Mouse (Mus musculus) neural tube, embryonic 14.5 days (tissue): ENCODE measurements around the gene Ugt1a9. TPM values are rescaled to one million over a fixed set of nuclear protein-coding genes. Genes with fewer than 3 reads are reported as not detected.

Experiments used
- ATAC-seq: fragments of 200-750 bp; cut with Nextera tagmentation; 2 replicates; pipeline ENCODE4 v1.8.0; 2017; ENCODE audit warnings: low read depth, mild to moderate bottlenecking, moderate TSS enrichment, moderate library complexity
- H3K27ac ChIP-seq: fragments of 300-500 bp; sonication (generic); 2 replicates; pipeline ENCODE4 v1.5.1; 2014; ENCODE audit warnings: low read depth, mild to moderate bottlenecking, control low read depth, low read length, moderate library complexity, mixed read lengths
- H3K27me3 ChIP-seq: fragments of 300-500 bp; sonication (generic); 2 replicates; pipeline ENCODE4 v1.6.1; 2014; ENCODE audit warnings: low read length; ENCODE audit not compliant: control insufficient read depth, insufficient read depth
- H3K36me3 ChIP-seq: fragments of 300-500 bp; sonication (generic); 2 replicates; pipeline ENCODE4 v1.6.1; 2014; ENCODE audit warnings: low read length, mixed read lengths; ENCODE audit not compliant: control insufficient read depth, insufficient read depth
- H3K4me1 ChIP-seq: fragments of 300-500 bp; sonication (generic); 2 replicates; pipeline ENCODE4 v1.6.1; 2014; ENCODE audit warnings: low read length; ENCODE audit not compliant: control insufficient read depth, insufficient read depth
- H3K4me2 ChIP-seq: fragments of 300-500 bp; sonication (generic); 2 replicates; pipeline ENCODE4 v1.6.1; 2014; ENCODE audit warnings: mild to moderate bottlenecking, low read depth, low read length, control low read depth
- H3K4me3 ChIP-seq: fragments of 300-500 bp; sonication (generic); 2 replicates; pipeline ENCODE4 v1.5.1; 2014; ENCODE audit warnings: low read depth, low read length, control low read depth, mixed read lengths
- H3K9ac ChIP-seq: fragments of 300-500 bp; sonication (generic); replicated peaks from 2 replicates; pipeline ENCODE4 v1.6.1; 2014; ENCODE audit warnings: low read depth, mild to moderate bottlenecking, control low read depth, low read length, mixed read lengths
- H3K9me3 ChIP-seq: fragments of 300-500 bp; sonication (generic); 2 replicates; pipeline ENCODE4 v1.6.1; 2016; ENCODE audit warnings: low read length; ENCODE audit not compliant: control insufficient read depth
- WGBS: fragments of 180-500 bp; shearing (Covaris S2); extraction: QIAGEN DNeasy Blood & Tissue Kit; methylation state at CpG from one replicate; pipeline ENCODE4 v1.1.7; 2014; 5-methylcytosine and 5-hydroxymethylcytosine counted together
- polyA plus RNA-seq: library from polyadenylated mRNA; unstranded; fragments of >200 nt; fragmentation: Nextera tagmentation; extraction: Ambion mirVana; gene quantifications from 2 replicates; pipeline ENCODE4 v1.2.1, GENCODE M21; 2014

Ugt1a9 gene
- polyA plus RNA-seq, 1 experiment from 2014 or later: not detected

- H3K27me3 ChIP-seq: no peaks in the 10 kb centered on the region
- whole genome bisulfite sequencing: 85% methylated on average over 1 of the region's 1 CpGs
- no peaks in the 10 kb centered on the region for H3K4me1 ChIP-seq
- H3K9ac ChIP-seq: no peak overlapping the region
- H3K36me3 ChIP-seq: no peaks in the 10 kb centered on the region
- no peak overlapping the region for H3K27ac ChIP-seq
- H3K9me3 ChIP-seq: peaks cover 61% of the 10 kb centered on the region
- H3K4me3 ChIP-seq: no peak overlapping the region
- ATAC-seq: no peak
- H3K4me2 ChIP-seq: no peak overlapping the region
Measured at GRCm38 (mm10) chr1:88213061-88213460, 142.5 kb downstream of the Ugt1a9 start.

GRCm38 (mm10) chr1:88213766-88214461 lies 143.3 kb downstream of the Ugt1a9 start:
- no peaks in the 10 kb centered on the region for H3K36me3 ChIP-seq
- H3K9me3 ChIP-seq: peaks cover 61% of the 10 kb centered on the region
- no peaks in the 10 kb centered on the region for H3K4me1 ChIP-seq
- H3K27me3 ChIP-seq: no peaks in the 10 kb centered on the region
- H3K4me2 ChIP-seq: no peak overlapping the region
- 84% methylated on average over 2 of the region's 2 CpGs for WGBS
- ATAC-seq: no peak
- no peak overlapping the region for H3K9ac ChIP-seq
- no peak overlapping the region for H3K4me3 ChIP-seq
- H3K27ac ChIP-seq: no peak overlapping the region

DNA sequence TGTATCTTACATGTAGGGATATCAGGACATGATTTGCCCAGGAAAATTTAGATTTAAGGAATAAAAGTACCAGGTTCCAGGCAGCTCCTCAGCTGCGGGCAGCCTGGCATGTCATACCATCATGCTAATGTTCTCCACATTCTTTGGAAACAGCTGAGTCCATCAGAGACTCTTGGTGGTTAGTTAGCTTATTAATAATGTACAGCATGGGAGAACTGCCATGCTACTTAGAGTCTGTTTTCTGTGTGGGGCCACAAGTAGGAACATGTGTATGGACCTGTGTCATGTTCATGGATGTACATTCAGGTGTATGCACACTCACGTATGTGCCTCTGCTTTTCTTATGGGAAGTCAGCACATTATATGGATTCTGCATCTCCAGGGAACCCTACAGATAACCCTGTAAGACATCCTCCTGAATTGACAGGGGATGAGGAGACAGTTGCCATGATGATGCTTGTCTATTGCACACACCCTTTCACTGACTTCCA lies 143.9 kb downstream of the Ugt1a9 start:
- Histone ChIP-seq H3K4me2 (no peak overlapping the region), H3K36me3 (no peaks in the 10 kb centered on the region), H3K4me3 (no peak overlapping the region), H3K9ac (no peak overlapping the region), H3K27ac (no peak overlapping the region), H3K27me3 (no peaks in the 10 kb centered on the region), H3K9me3 (peaks cover 61% of the 10 kb centered on the region), H3K4me1 (no peaks in the 10 kb centered on the region)
- WGBS: 78% methylated on average over 2 of the region's 2 CpGs
- ATAC-seq: no peak

GRCm38 (mm10) chr1:88215466-88216380 lies 145.1 kb downstream of the Ugt1a9 start:
- Histone ChIP-seq H3K4me1 (no peaks in the 10 kb centered on the region), H3K27ac (no peak overlapping the region), H3K27me3 (no peaks in the 10 kb centered on the region), H3K9me3 (peaks cover 61% of the 10 kb centered on the region), H3K4me2 (no peak overlapping the region), H3K4me3 (no peak overlapping the region), H3K36me3 (no peaks in the 10 kb centered on the region), H3K9ac (no peak overlapping the region)
- 72% methylated on average over 10 of the region's 10 CpGs for WGBS
- ATAC-seq: no peak

- 62% methylated on average over 2 of the region's 2 CpGs for WGBS
- H3K9ac ChIP-seq: no peak overlapping the region
- no peaks in the 10 kb centered on the region for H3K27me3 ChIP-seq
- H3K9me3 ChIP-seq: peaks cover 57% of the 10 kb centered on the region
- H3K4me1 ChIP-seq: no peaks in the 10 kb centered on the region
- no peak overlapping the region for H3K27ac ChIP-seq
- H3K4me3 ChIP-seq: no peak overlapping the region
- H3K4me2 ChIP-seq: no peak overlapping the region
- ATAC-seq: no peak
- H3K36me3 ChIP-seq: no peaks in the 10 kb centered on the region
Measured at GRCm38 (mm10) chr1:88216551-88216950, 146.0 kb downstream of the Ugt1a9 start.

GRCm38 (mm10) chr1:88217144-88217543 lies 146.5 kb downstream of the Ugt1a9 start:
- no peaks in the 10 kb centered on the region for H3K36me3 ChIP-seq
- no peak overlapping the region for H3K27ac ChIP-seq
- no peaks in the 10 kb centered on the region for H3K27me3 ChIP-seq
- no peak overlapping the region for H3K4me2 ChIP-seq
- WGBS: 68% methylated on average over 2 of the region's 2 CpGs
- H3K9me3 ChIP-seq: peaks cover 54% of the 10 kb centered on the region
- no peak for ATAC-seq
- H3K4me3 ChIP-seq: no peak overlapping the region
- no peaks in the 10 kb centered on the region for H3K4me1 ChIP-seq
- H3K9ac ChIP-seq: no peak overlapping the region

DNA sequence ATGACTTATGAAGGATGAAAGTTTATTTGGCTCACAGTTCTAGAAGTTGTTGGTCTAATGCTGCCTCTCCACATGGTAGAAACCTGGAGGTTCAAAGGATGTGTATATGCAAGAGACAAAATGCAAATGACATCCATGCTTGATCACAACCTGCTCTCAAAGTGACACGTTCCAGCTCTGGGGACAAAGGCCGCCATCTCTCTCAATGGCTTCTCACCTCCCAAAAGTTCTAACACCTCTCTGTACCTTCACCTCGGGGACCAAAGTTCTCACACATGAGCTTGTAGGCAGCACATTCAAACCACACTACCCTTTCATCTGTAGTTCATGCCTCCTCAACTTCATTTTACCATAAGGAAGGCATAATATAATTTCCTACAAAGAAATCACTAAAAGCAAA lies 147.0 kb downstream of the Ugt1a9 start:
- 45% methylated on average over 3 of the region's 3 CpGs for WGBS
- Histone ChIP-seq H3K36me3 (no peaks in the 10 kb centered on the region), H3K9ac (no peak overlapping the region), H3K9me3 (peaks cover 52% of the 10 kb centered on the region), H3K4me1 (no peaks in the 10 kb centered on the region), H3K27ac (no peak overlapping the region), H3K4me3 (no peak overlapping the region), H3K4me2 (no peak overlapping the region), H3K27me3 (no peaks in the 10 kb centered on the region)
- ATAC-seq: no peak

GRCm38 (mm10) chr1:88218051-88218450 lies 147.5 kb downstream of the Ugt1a9 start:
- Histone ChIP-seq H3K9ac (no peak overlapping the region), H3K9me3 (peaks cover 47% of the 10 kb centered on the region)
- 75% methylated on average over 9 of the region's 9 CpGs for WGBS

GRCm38 (mm10) chr1:88218591-88218990 lies 148.0 kb downstream of the Ugt1a9 start:
- Histone ChIP-seq H3K27me3 (no peaks in the 10 kb centered on the region), H3K9ac (no peak overlapping the region), H3K4me2 (no peak overlapping the region), H3K27ac (no peak overlapping the region), H3K4me3 (no peak overlapping the region), H3K36me3 (no peaks in the 10 kb centered on the region), H3K9me3 (peaks cover 41% of the 10 kb centered on the region), H3K4me1 (no peaks in the 10 kb centered on the region)
- no peak for ATAC-seq
- whole genome bisulfite sequencing: 52% methylated on average over 4 of the region's 4 CpGs

More at GRCm38 (mm10) chr1:88218051-88218450, 147.5 kb downstream of the Ugt1a9 start:
- ATAC-seq: no peak
- Histone ChIP-seq H3K36me3 (no peaks in the 10 kb centered on the region), H3K27me3 (no peaks in the 10 kb centered on the region), H3K4me1 (no peaks in the 10 kb centered on the region), H3K4me2 (no peak overlapping the region), H3K4me3 (no peak overlapping the region), H3K27ac (no peak overlapping the region)
